In genomic region chr10:23165089-23165642, GRCm38 (mm10) we compare ENCODE assay signal across 22 mouse cellular contexts.
DNase-seq lines count a peak whose midpoint lies in the region; ATAC-seq lines count a peak whose summit lies in the region.
"Had no signal": no experiment of that assay in that cellular context is flagged by ENCODE, and none has a peak within 500 bp of the region (broad histone marks: within the 10 kb centered on the region; RNA-seq: fewer than 3 reads in every experiment).

No protein-coding gene starts in this region.

- WGBS in forebrain, embryonic 13.5 days: 61% methylated on average over 7 of the region's 7 CpGs
- 67% methylated on average over 7 of the region's 7 CpGs for WGBS in forebrain, embryonic 12.5 days
- WGBS in hindbrain, embryonic 11.5 days: 71% methylated on average over 7 of the region's 7 CpGs
- WGBS in hindbrain, embryonic 16.5 days: 65% methylated on average over 7 of the region's 7 CpGs
- WGBS in neural tube, embryonic 12.5 days: 54% methylated on average over 7 of the region's 7 CpGs
- 39% methylated on average over 7 of the region's 7 CpGs for WGBS in neural tube, embryonic 15.5 days

- no peak overlapping the region for H3K4me2 ChIP-seq in forebrain, embryonic 13.5 days
- H3K4me2 ChIP-seq in forebrain, embryonic 12.5 days: no peak overlapping the region
- no peak overlapping the region for H3K4me2 ChIP-seq in hindbrain, embryonic 11.5 days (replicated peaks; ENCODE audit: low read depth, low read length)
- H3K4me2 ChIP-seq in hindbrain, embryonic 16.5 days (ENCODE audit: low read length): no peak overlapping the region
- no peak overlapping the region for H3K4me2 ChIP-seq in neural tube, embryonic 12.5 days (replicated peaks)
- no peak overlapping the region for H3K4me2 ChIP-seq in neural tube, embryonic 15.5 days
- H3K4me2 ChIP-seq: heart, embryonic 13.5 days; hindbrain, embryonic 15.5 days; intestine, embryonic 15.5 days had no signal

- H3K27me3 ChIP-seq in forebrain, embryonic 13.5 days: no peaks in the 10 kb centered on the region
- no peaks in the 10 kb centered on the region for H3K27me3 ChIP-seq in forebrain, embryonic 12.5 days
- H3K27me3 ChIP-seq in hindbrain, embryonic 11.5 days (ENCODE audit: control insufficient read depth, insufficient read depth, low read length): no peaks in the 10 kb centered on the region
- H3K27me3 ChIP-seq in hindbrain, embryonic 16.5 days (replicated peaks; ENCODE audit: control insufficient read depth, insufficient read depth, low read length): no peaks in the 10 kb centered on the region
- H3K27me3 ChIP-seq in neural tube, embryonic 12.5 days (replicated peaks): no peaks in the 10 kb centered on the region
- no peaks in the 10 kb centered on the region for H3K27me3 ChIP-seq in neural tube, embryonic 15.5 days (replicated peaks)
- H3K27me3 ChIP-seq: heart, embryonic 13.5 days; hindbrain, embryonic 15.5 days; intestine, embryonic 15.5 days had no signal

- peak; percentile 54 for ATAC-seq in forebrain, embryonic 13.5 days
- no peak for ATAC-seq in forebrain, embryonic 12.5 days (ENCODE audit: low FRiP score)
- ATAC-seq in hindbrain, embryonic 11.5 days (ENCODE audit: low FRiP score): peak; percentile 25; the same call in 1 of the 2 replicates
- no peak for ATAC-seq in hindbrain, embryonic 16.5 days
- peak; percentile 63 for ATAC-seq in neural tube, embryonic 12.5 days (ENCODE audit: low FRiP score, low read depth)
- peak; percentile 61; the same call in 1 of the 2 replicates for ATAC-seq in neural tube, embryonic 15.5 days (ENCODE audit: low FRiP score)
- ATAC-seq: CD4-positive, CD25-positive, alpha-beta regulatory T cell, adult 4 months; intestine, embryonic 15.5 days had no signal

- H3K27ac ChIP-seq in forebrain, embryonic 13.5 days: no peak overlapping the region
- H3K27ac ChIP-seq in forebrain, embryonic 12.5 days: no peak overlapping the region
- no peak overlapping the region for H3K27ac ChIP-seq in hindbrain, embryonic 11.5 days (ENCODE audit: low read depth, low read length)
- no peak overlapping the region for H3K27ac ChIP-seq in hindbrain, embryonic 16.5 days (ENCODE audit: low read depth, low read length)
- no peak overlapping the region for H3K27ac ChIP-seq in neural tube, embryonic 12.5 days
- H3K27ac ChIP-seq in neural tube, embryonic 15.5 days (replicated peaks): no peak overlapping the region
- H3K27ac ChIP-seq: embryonic facial prominence, embryonic 10.5 days; heart, embryonic 13.5 days; hindbrain, embryonic 15.5 days; intestine, embryonic 15.5 days had no signal

- no peak for DNase-seq in hindbrain, embryonic 11.5 days (ENCODE audit: low spot score)
- DNase-seq in neural tube, embryonic 10.5 days (ENCODE audit: extremely low spot score, low spot score): no peak
- DNase-seq in layer of hippocampus, postnatal 10 days (ENCODE audit: low spot score in 2 of 2): no peak
- DNase-seq: adrenal gland, adult 8-10 months; B cell, adult 2 months; cerebellum, adult 2 months; cerebellum, postnatal 10 days; gastrocnemius, postnatal 36 days; heart, adult 11 months; heart, postnatal 36 days; kidney, adult 18-20 months had no signal

- H3K36me3 ChIP-seq in forebrain, embryonic 13.5 days (ENCODE audit: poor library complexity, severe bottlenecking): no peaks in the 10 kb centered on the region
- H3K36me3 ChIP-seq in forebrain, embryonic 12.5 days (replicated peaks): no peaks in the 10 kb centered on the region
- H3K36me3 ChIP-seq in hindbrain, embryonic 11.5 days (ENCODE audit: control insufficient read depth, insufficient read depth, low read length): no peaks in the 10 kb centered on the region
- no peaks in the 10 kb centered on the region for H3K36me3 ChIP-seq in hindbrain, embryonic 16.5 days (ENCODE audit: control insufficient read depth, insufficient read depth, low read length)
- H3K36me3 ChIP-seq in neural tube, embryonic 12.5 days: no peaks in the 10 kb centered on the region
- H3K36me3 ChIP-seq in neural tube, embryonic 15.5 days: no peaks in the 10 kb centered on the region
- H3K36me3 ChIP-seq: embryonic facial prominence, embryonic 10.5 days; G1E; heart, embryonic 13.5 days; hindbrain, embryonic 15.5 days; intestine, embryonic 15.5 days had no signal

- no peak overlapping the region for H3K9ac ChIP-seq in forebrain, embryonic 13.5 days
- no peak overlapping the region for H3K9ac ChIP-seq in forebrain, embryonic 12.5 days
- no peak overlapping the region for H3K9ac ChIP-seq in hindbrain, embryonic 11.5 days (ENCODE audit: low read depth, low read length)
- H3K9ac ChIP-seq in hindbrain, embryonic 16.5 days (ENCODE audit: low read depth, low read length): no peak overlapping the region
- H3K9ac ChIP-seq in neural tube, embryonic 12.5 days: no peak overlapping the region
- no peak overlapping the region for H3K9ac ChIP-seq in neural tube, embryonic 15.5 days (replicated peaks)
- H3K9ac ChIP-seq: heart, embryonic 13.5 days; hindbrain, embryonic 15.5 days; intestine, embryonic 15.5 days had no signal

- no peaks in the 10 kb centered on the region for H3K9me3 ChIP-seq in forebrain, embryonic 13.5 days (replicated peaks)
- H3K9me3 ChIP-seq in forebrain, embryonic 12.5 days: no peaks in the 10 kb centered on the region
- no peaks in the 10 kb centered on the region for H3K9me3 ChIP-seq in hindbrain, embryonic 11.5 days (ENCODE audit: control insufficient read depth, low read length)
- no peaks in the 10 kb centered on the region for H3K9me3 ChIP-seq in hindbrain, embryonic 16.5 days (ENCODE audit: control insufficient read depth, low read length)
- no peaks in the 10 kb centered on the region for H3K9me3 ChIP-seq in neural tube, embryonic 12.5 days
- no peaks in the 10 kb centered on the region for H3K9me3 ChIP-seq in neural tube, embryonic 15.5 days (replicated peaks)
- H3K9me3 ChIP-seq: embryonic facial prominence, embryonic 10.5 days; G1E; heart, embryonic 13.5 days; hindbrain, embryonic 15.5 days; intestine, embryonic 15.5 days had no signal

- no peak overlapping the region for H3K4me3 ChIP-seq in forebrain, embryonic 13.5 days
- H3K4me3 ChIP-seq in forebrain, embryonic 12.5 days (replicated peaks): no peak overlapping the region
- H3K4me3 ChIP-seq in hindbrain, embryonic 11.5 days (ENCODE audit: low read depth, low read length): no peak overlapping the region
- H3K4me3 ChIP-seq in hindbrain, embryonic 16.5 days (ENCODE audit: low read length): no peak overlapping the region
- H3K4me3 ChIP-seq in neural tube, embryonic 12.5 days: no peak overlapping the region
- no peak overlapping the region for H3K4me3 ChIP-seq in neural tube, embryonic 15.5 days (replicated peaks)
- H3K4me3 ChIP-seq: embryonic facial prominence, embryonic 10.5 days; heart, embryonic 13.5 days; hindbrain, embryonic 15.5 days; intestine, embryonic 15.5 days had no signal

- H3K4me1 ChIP-seq in forebrain, embryonic 13.5 days: peaks cover 20% of the 10 kb centered on the region
- no peaks in the 10 kb centered on the region; the same call in 1 of the 2 replicates for H3K4me1 ChIP-seq in forebrain, embryonic 12.5 days
- H3K4me1 ChIP-seq in hindbrain, embryonic 11.5 days (replicated peaks; ENCODE audit: control insufficient read depth, insufficient read depth, low read length): no peaks in the 10 kb centered on the region
- H3K4me1 ChIP-seq in hindbrain, embryonic 16.5 days (ENCODE audit: control insufficient read depth, insufficient read depth, low read depth, low read length): no peaks in the 10 kb centered on the region
- no peaks in the 10 kb centered on the region for H3K4me1 ChIP-seq in neural tube, embryonic 12.5 days
- H3K4me1 ChIP-seq in neural tube, embryonic 15.5 days: no peaks in the 10 kb centered on the region
- H3K4me1 ChIP-seq: heart, embryonic 13.5 days; hindbrain, embryonic 15.5 days; intestine, embryonic 15.5 days had no signal

Comparison
In these comparisons a context has a peak if more than half of its experiments do, and no peak if none do; other contexts are left out.
1. ATAC-seq: peak in forebrain, embryonic 13.5 days (single experiment), hindbrain, embryonic 11.5 days (single experiment), neural tube, embryonic 12.5 days (single experiment) and neural tube, embryonic 15.5 days (single experiment); none in forebrain, embryonic 12.5 days (single experiment) and hindbrain, embryonic 16.5 days (single experiment).